Mouse (Mus musculus) heart, embryonic 12.5 days (tissue): ENCODE data around the gene Selenow. TPM values are rescaled to one million over a fixed set of nuclear protein-coding genes. Genes with fewer than 3 reads are reported as not detected.

Experiments
- ATAC-seq: fragments of 200-750 bp; cut with Nextera tagmentation; 2 replicates; pipeline ENCODE4 v1.8.0; 2017; ENCODE audit warnings: moderate TSS enrichment, moderate library complexity; ENCODE audit not compliant: insufficient number of reproducible peaks, low FRiP score
- H3K27ac ChIP-seq: fragments of 300-500 bp; sonication (generic); 2 replicates; pipeline ENCODE4 v1.5.1; 2016; ENCODE audit warnings: mild to moderate bottlenecking, moderate library complexity; ENCODE audit not compliant: poor library complexity, severe bottlenecking
- H3K27me3 ChIP-seq: fragments of 300-500 bp; sonication (generic); replicated peaks from 2 replicates; pipeline ENCODE4 v1.6.1; 2016; ENCODE audit warnings: mild to moderate bottlenecking, moderate library complexity
- H3K36me3 ChIP-seq: fragments of 300-500 bp; sonication (generic); 2 replicates; pipeline ENCODE4 v1.6.1; 2016; ENCODE audit warnings: mild to moderate bottlenecking, moderate library complexity
- H3K4me1 ChIP-seq: fragments of 300-500 bp; sonication (generic); replicated peaks from 2 replicates; pipeline ENCODE4 v1.6.1; 2016; ENCODE audit warnings: mild to moderate bottlenecking
- H3K4me2 ChIP-seq: fragments of 300-500 bp; sonication (generic); 2 replicates; pipeline ENCODE4 v1.6.1; 2016; ENCODE audit warnings: mild to moderate bottlenecking, moderate library complexity
- H3K4me3 ChIP-seq: fragments of 300-500 bp; sonication (generic); 2 replicates; pipeline ENCODE4 v1.5.1; 2016; ENCODE audit warnings: mild to moderate bottlenecking
- H3K9ac ChIP-seq: fragments of 300-500 bp; sonication (generic); 2 replicates; pipeline ENCODE4 v1.6.1; 2016; ENCODE audit warnings: mild to moderate bottlenecking, moderate library complexity
- H3K9me3 ChIP-seq: fragments of 300-500 bp; sonication (generic); replicated peaks from 2 replicates; pipeline ENCODE4 v1.6.1; 2016; ENCODE audit warnings: mild to moderate bottlenecking, moderate library complexity
- WGBS: fragments of 180-500 bp; shearing (Covaris S2); methylation state at CpG from one replicate; pipeline ENCODE4 v1.1.7; 2016; 5-methylcytosine and 5-hydroxymethylcytosine counted together
- polyA plus RNA-seq: library from polyadenylated mRNA; unstranded; fragments of >200 nt; fragmentation: Nextera tagmentation; extraction: Ambion mirVana; gene quantifications from 2 replicates; pipeline ENCODE4 v1.2.1, GENCODE M21; 2016

The Selenow gene
- polyA plus RNA-seq = 759 and 790 TPM in 2 replicates

- under 1% methylated on average over 33 of the region's 33 CpGs for WGBS
- ATAC-seq = peak; percentile 96
- Histone ChIP-seq H3K27me3 (no peaks in the 10 kb centered on the region), H3K36me3 (peaks cover 31% of the 10 kb centered on the region), H3K4me2 (peak within 1 kb of the TSS; percentile 88), H3K4me3 (peak within 1 kb of the TSS; percentile 89), H3K9ac (peak within 1 kb of the TSS; percentile 81), H3K27ac (peak within 1 kb of the TSS; percentile 77), H3K4me1 (peaks cover 27% of the 10 kb centered on the region), H3K9me3 (no peaks in the 10 kb centered on the region)
These were observed at the start of gene Selenow for GRCm38 (mm10) chr7:15922220-15922773. TSS of gene Selenow (minus strand) at chr7:15922402.

GRCm38 (mm10) chr7:15969674-15970073 is 47.5 kb upstream of the Selenow start:
- 71% methylated on average over 3 of the region's 3 CpGs for WGBS
- no peak overlapping the region for H3K4me2 ChIP-seq
- H3K36me3 ChIP-seq = peaks cover 49% of the 10 kb centered on the region
- H3K9me3 ChIP-seq = peaks cover 5% of the 10 kb centered on the region; the same call in 1 of the 2 replicates
- H3K9ac ChIP-seq = no peak overlapping the region
- H3K27me3 ChIP-seq = no peaks in the 10 kb centered on the region
- H3K4me3 ChIP-seq = no peak overlapping the region
- ATAC-seq = no peak
- H3K4me1 ChIP-seq = peaks cover 16% of the 10 kb centered on the region; the same call in 1 of the 2 replicates
- H3K27ac ChIP-seq = no peak overlapping the region

- ATAC-seq = no peak
- no peaks in the 10 kb centered on the region for H3K27me3 ChIP-seq
- 83% methylated on average over 8 of the region's 8 CpGs for WGBS
- peaks cover 35% of the 10 kb centered on the region for H3K36me3 ChIP-seq
- H3K4me1 ChIP-seq = peaks cover 28% of the 10 kb centered on the region
- H3K4me2 ChIP-seq = no peak overlapping the region
- peaks cover 5% of the 10 kb centered on the region; the same call in 1 of the 2 replicates for H3K9me3 ChIP-seq
- no peak overlapping the region for H3K27ac ChIP-seq
- no peak overlapping the region for H3K9ac ChIP-seq
- H3K4me3 ChIP-seq = no peak overlapping the region
These were observed 46.1 kb upstream of the Selenow start for GRCm38 (mm10) chr7:15968322-15968721.

GRCm38 (mm10) chr7:15967312-15967711 is 45.1 kb upstream of the Selenow start, which contains the start of gene Ehd2:
TSS of gene Ehd2 (minus strand) at chr7:15967567.
- under 1% methylated on average over 22 of the region's 22 CpGs for WGBS
- Histone ChIP-seq H3K27me3 (no peaks in the 10 kb centered on the region), H3K4me1 (peaks cover 38% of the 10 kb centered on the region), H3K9ac (peak within 1 kb of the TSS; percentile 75), H3K4me3 (peak within 1 kb of the TSS; percentile 56), H3K27ac (no peak within 1 kb of the TSS), H3K36me3 (peaks cover 25% of the 10 kb centered on the region), H3K9me3 (peaks cover 5% of the 10 kb centered on the region; the same call in 1 of the 2 replicates), H3K4me2 (peak within 1 kb of the TSS; percentile 71)
- peak; percentile 84 for ATAC-seq

- no peaks in the 10 kb centered on the region for H3K27me3 ChIP-seq
- 49% methylated on average over 3 of the region's 3 CpGs for WGBS
- no peak overlapping the region for H3K27ac ChIP-seq
- no peak for ATAC-seq
- peaks cover 47% of the 10 kb centered on the region for H3K4me1 ChIP-seq
- peak overlapping the region; percentile 71 for H3K4me2 ChIP-seq
- peak overlapping the region; percentile 56 for H3K4me3 ChIP-seq
- H3K9me3 ChIP-seq = peaks cover 5% of the 10 kb centered on the region; the same call in 1 of the 2 replicates
- H3K9ac ChIP-seq = 0 out of 2 replicates have a peak overlapping the region, but pooled peaks have one; percentile 75
- H3K36me3 ChIP-seq = peaks cover 17% of the 10 kb centered on the region
These were observed 44.3 kb upstream of the Selenow start for GRCm38 (mm10) chr7:15966489-15966888.

GRCm38 (mm10) chr7:15963798-15964652 is 41.8 kb upstream of the Selenow start:
- peaks cover 7% of the 10 kb centered on the region; the same call in 1 of the 2 replicates for H3K36me3 ChIP-seq
- H3K4me3 ChIP-seq = no peak overlapping the region
- no peak overlapping the region for H3K9ac ChIP-seq
- no peak for ATAC-seq
- no peak overlapping the region for H3K27ac ChIP-seq
- WGBS = 76% methylated on average over 32 of the region's 32 CpGs
- peak overlapping the region; percentile 3; the same call in 1 of the 2 replicates for H3K4me2 ChIP-seq
- peaks cover 56% of the 10 kb centered on the region for H3K4me1 ChIP-seq
- no peaks in the 10 kb centered on the region for H3K9me3 ChIP-seq
- H3K27me3 ChIP-seq = no peaks in the 10 kb centered on the region

- H3K9ac ChIP-seq = peak overlapping the region; percentile 46
- peak overlapping the region; percentile 74 for H3K27ac ChIP-seq
- peak overlapping the region; percentile 15 for H3K4me3 ChIP-seq
- peak overlapping the region; percentile 43 for H3K4me2 ChIP-seq
- no peaks in the 10 kb centered on the region for H3K9me3 ChIP-seq
- H3K4me1 ChIP-seq = peaks cover 56% of the 10 kb centered on the region
- 25% methylated on average over 12 of the region's 12 CpGs for WGBS
- peak; percentile 58 for ATAC-seq
- peaks cover 12% of the 10 kb centered on the region for H3K36me3 ChIP-seq
- H3K27me3 ChIP-seq = no peaks in the 10 kb centered on the region
These were observed 40.4 kb upstream of the Selenow start for GRCm38 (mm10) chr7:15962311-15963288.

- Histone ChIP-seq H3K36me3 (peaks cover 20% of the 10 kb centered on the region), H3K9me3 (no peaks in the 10 kb centered on the region), H3K27me3 (no peaks in the 10 kb centered on the region), H3K27ac (peak overlapping the region; percentile 74), H3K4me1 (peaks cover 52% of the 10 kb centered on the region), H3K4me3 (no peak overlapping the region), H3K4me2 (no peak overlapping the region; the same call in 1 of the 2 replicates), H3K9ac (0 out of 2 replicates have a peak overlapping the region, but pooled peaks have one; percentile 0)
- ATAC-seq = no peak
- 85% methylated on average over 7 of the region's 7 CpGs for WGBS
These were observed 39.6 kb upstream of the Selenow start for GRCm38 (mm10) chr7:15961798-15962197.

- H3K9me3 ChIP-seq = no peaks in the 10 kb centered on the region
- WGBS = 47% methylated on average over 4 of the region's 4 CpGs
- H3K4me2 ChIP-seq = no peak overlapping the region
- H3K27ac ChIP-seq = peak overlapping the region; percentile 74; the same call in 1 of the 2 replicates
- 0 out of 2 replicates have a peak overlapping the region, but pooled peaks have one; percentile 0 for H3K9ac ChIP-seq
- no peak for ATAC-seq
- no peaks in the 10 kb centered on the region for H3K27me3 ChIP-seq
- H3K4me3 ChIP-seq = no peak overlapping the region
- H3K36me3 ChIP-seq = peaks cover 25% of the 10 kb centered on the region
- peaks cover 55% of the 10 kb centered on the region for H3K4me1 ChIP-seq
These were observed 39.0 kb upstream of the Selenow start for GRCm38 (mm10) chr7:15961239-15961638.

GRCm38 (mm10) chr7:15960691-15961090 is 38.5 kb upstream of the Selenow start:
- no peaks in the 10 kb centered on the region for H3K9me3 ChIP-seq
- peaks cover 25% of the 10 kb centered on the region for H3K36me3 ChIP-seq
- H3K4me3 ChIP-seq = no peak overlapping the region
- no peak overlapping the region for H3K9ac ChIP-seq
- no peak for ATAC-seq
- H3K27me3 ChIP-seq = no peaks in the 10 kb centered on the region
- WGBS = 60% methylated on average over 4 of the region's 4 CpGs
- no peak overlapping the region for H3K27ac ChIP-seq
- peaks cover 55% of the 10 kb centered on the region for H3K4me1 ChIP-seq
- no peak overlapping the region for H3K4me2 ChIP-seq
